Mouse (Mus musculus): ENCODE measurements around the gene Vcl.

The Vcl gene

GRCm38 (mm10) chr14:21018977-21019376 is 89.8 kb downstream of the Vcl start:
- peak in 1 of 2 experiments; percentile 31 for DNase-seq

- DNase-seq: no peak
Observed at GRCm38 (mm10) chr14:21020435-21020834, 91.2 kb downstream of the Vcl start.

GRCm38 (mm10) chr14:21027542-21027941 is 98.3 kb downstream of the Vcl start:
- peak in 1 of 2 experiments; percentile 5 for DNase-seq

- no peak for DNase-seq
Observed at GRCm38 (mm10) chr14:21029025-21029659, 99.9 kb downstream of the Vcl start.

GRCm38 (mm10) chr14:21031783-21032511 is 102.7 kb downstream of the Vcl start:
- peak; percentile 65 to 87 for DNase-seq

DNA sequence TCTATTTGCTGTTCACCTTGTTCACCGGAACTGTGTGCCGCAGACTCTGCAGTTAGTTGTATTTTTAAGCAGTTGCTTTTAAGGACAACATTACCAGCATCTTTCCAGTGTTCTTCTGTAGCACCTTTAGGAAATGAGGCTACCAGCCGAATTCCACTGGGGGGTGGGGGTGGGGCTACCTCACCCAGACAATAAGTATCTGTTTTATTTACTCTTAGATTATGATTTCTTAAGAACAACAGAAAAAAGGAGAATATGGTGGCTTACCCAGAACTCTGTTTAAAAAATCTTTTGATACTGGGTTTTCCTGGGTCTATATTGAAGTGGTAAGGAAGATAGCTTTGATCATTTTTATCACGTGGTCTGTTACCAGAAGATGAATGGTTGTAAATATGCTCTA is 105.1 kb downstream of the Vcl start:
- no peak for DNase-seq

DNA sequence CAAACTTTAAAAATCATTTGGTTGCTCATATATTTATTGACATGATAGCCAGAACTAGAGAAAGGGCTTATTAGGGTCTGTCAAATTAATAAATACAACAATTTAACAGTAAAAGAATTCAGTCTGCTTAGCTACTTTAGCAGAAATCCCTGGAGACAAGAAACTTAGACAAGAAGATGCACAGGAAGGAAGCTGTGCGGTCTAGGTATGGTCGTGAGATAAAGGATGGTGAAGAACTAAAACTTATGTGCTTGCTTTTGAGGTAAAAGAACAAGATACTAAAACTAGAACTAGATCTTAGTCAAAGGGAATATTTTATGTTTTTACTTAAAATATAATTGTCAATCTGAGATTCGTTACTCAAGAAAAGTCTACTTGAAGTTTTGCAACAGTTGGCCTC is 105.6 kb downstream of the Vcl start:
- no peak for DNase-seq

DNA sequence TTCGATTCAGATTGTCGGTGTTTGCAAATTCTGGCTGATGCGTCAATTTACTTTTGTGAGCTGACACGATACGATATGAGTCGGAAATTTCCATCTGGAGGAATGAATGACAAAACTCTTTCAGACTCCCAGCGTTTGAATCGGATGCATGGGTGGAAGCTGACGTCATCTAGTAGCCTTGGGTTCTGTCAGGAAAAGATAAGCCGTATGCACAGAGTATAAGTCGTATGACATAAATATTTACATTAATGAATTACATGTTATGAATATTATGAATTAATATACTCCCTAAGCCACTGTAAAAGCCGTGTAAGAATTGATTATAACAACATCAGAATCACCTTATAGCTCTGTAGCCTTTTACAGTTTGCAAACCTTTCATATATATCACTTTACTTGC is 109.9 kb downstream of the Vcl start:
- no peak for DNase-seq

DNA sequence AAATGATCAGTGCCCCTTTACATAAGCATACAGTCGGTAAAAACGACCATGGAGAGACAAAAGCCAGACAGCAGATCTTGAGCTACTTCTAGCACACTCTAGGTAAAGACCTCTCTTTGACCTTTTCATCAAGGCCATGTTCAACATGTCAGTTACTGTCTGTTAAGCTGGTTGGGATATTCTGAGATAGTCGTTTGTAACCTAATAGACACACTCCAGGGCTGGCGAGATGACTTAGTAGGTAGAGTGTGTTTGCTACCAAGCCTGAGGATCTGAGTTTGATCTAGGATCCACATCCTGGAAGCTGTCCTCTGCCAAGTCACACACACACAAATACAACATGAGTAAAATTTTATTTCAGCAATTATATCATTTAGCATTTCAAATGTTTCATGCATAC is 110.4 kb downstream of the Vcl start:
- no peak for DNase-seq

DNA sequence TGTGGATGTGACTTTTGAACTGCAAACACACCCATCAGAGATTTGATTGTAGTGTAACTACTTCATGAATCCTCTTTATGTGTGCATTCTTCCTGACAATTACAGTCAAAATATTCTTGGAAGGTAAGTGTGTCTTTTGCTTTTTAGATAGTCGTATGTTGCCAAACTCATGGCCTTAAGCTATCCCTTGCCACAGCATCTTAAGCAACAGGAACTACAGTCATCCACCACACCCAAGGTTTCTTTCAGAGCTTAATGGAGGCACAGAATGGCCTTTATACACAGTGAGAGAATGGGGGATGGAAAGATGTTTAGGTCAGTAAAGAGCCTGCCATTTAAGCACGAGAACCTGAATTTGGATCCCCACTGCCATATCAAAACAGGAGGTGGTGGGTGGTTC is 118.6 kb downstream of the Vcl start:
- DNase-seq: no peak

DNA sequence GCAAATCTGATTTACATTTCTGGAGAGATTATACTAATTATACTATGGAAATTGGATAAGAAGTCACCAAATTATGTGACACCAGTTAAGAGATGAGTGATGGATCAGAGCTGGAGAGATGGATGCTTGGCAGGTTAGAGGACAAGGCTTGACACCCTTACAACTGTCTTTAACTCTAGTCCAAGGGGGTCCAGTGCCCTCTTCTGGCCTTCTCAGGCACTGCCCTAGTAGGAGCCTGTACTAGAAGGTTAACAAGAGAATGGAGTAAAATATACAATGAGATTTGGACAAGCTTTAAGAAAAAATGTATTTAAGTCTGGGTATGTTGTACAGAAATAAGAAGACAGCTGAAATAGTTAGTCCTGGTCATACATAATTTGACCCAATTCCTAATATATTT is 119.7 kb downstream of the Vcl start:
- DNase-seq: peak; percentile 59 to 77

GRCm38 (mm10) chr14:21050734-21051133 is 121.5 kb downstream of the Vcl start:
- DNase-seq: peak; percentile 16 to 62

- no peak for DNase-seq
Observed at GRCm38 (mm10) chr14:21051380-21052111, 122.3 kb downstream of the Vcl start.

DNA sequence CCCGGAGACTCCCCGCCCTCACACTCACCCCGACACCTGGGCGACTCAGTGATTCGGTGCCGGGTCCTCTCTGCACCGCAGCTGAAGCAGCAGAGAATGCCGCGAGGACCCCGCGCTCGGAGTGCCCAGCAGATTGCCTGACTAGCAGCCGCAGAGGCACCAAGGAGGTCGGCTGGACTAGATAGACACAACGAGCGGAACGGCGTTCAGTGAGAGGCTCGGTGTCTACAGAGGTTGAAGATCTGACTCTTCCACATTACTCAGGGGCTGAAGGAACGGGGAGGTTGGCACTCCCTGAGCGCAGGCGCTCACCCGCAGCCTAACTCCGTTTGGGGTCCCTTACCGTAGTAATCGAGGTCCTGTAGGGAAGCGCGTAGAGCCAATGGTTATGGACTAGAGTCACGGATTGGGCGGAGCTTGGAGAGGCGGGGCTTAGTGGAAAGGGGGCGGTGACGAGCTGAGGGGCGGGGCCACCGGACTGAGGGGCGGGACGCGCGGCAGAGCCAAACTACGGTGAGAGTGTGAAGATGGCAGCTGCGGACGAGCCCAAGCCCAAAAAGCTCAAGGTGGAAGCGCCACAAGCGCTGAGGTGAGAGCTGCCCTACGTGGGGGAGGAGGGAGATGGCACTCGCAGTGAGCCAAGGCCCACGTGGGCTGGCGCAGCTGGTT is 123.0 kb downstream of the Vcl start, which contains the start of the genes Ap3m1 and Adk:
TSS of gene Ap3m1 (minus strand) at position 397 of the 669 bp plus-strand sequence.
TSS of gene Adk (plus strand) at position 463 of the 669 bp plus-strand sequence.
- DNase-seq: peak; percentile 94 to 95

DNA sequence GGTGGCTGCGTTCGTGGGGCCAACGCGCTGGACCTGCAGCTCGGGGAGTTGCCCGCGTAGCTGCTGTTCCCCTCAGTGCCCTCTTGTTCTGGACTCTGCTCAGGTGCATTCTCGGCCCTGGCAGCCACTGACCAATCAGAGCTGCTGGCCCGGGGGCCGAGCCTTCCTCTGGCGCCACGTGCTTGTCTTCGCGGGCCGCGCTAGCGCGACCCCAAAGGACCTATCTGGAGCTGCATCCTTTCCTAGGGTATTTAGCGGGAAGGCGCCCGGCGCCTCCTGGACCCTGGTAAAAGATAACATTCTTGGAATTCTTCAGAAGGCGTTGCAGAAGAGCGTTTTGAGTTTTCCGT is 123.6 kb downstream of the Vcl start:
- peak; percentile 91 to 93 for DNase-seq

GRCm38 (mm10) chr14:21053151-21053550 is 124.0 kb downstream of the Vcl start:
- peak; percentile 24 to 51 for DNase-seq

- peak; percentile 74 to 77 for DNase-seq
Observed at GRCm38 (mm10) chr14:21053586-21053985, 124.4 kb downstream of the Vcl start.

DNA sequence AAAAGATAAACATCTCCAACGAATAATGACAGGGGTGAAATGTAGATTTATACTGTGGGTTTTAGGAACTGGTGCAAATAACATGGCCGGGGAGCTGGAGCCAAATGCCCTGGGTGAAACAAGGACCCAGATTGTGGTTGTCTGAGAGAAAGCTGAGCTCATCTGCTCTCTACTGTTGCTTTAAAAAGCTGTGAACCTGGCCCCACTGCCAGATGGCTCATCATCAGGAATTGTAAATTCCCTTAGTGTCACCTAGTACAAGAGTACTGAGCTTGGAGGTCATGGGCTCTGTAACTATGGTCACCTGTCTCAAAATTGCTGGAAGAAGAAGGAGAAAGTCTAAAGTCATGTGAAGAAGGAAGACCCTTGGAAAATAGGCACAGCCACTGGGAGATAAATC is 129.8 kb downstream of the Vcl start:
- no peak for DNase-seq

DNA sequence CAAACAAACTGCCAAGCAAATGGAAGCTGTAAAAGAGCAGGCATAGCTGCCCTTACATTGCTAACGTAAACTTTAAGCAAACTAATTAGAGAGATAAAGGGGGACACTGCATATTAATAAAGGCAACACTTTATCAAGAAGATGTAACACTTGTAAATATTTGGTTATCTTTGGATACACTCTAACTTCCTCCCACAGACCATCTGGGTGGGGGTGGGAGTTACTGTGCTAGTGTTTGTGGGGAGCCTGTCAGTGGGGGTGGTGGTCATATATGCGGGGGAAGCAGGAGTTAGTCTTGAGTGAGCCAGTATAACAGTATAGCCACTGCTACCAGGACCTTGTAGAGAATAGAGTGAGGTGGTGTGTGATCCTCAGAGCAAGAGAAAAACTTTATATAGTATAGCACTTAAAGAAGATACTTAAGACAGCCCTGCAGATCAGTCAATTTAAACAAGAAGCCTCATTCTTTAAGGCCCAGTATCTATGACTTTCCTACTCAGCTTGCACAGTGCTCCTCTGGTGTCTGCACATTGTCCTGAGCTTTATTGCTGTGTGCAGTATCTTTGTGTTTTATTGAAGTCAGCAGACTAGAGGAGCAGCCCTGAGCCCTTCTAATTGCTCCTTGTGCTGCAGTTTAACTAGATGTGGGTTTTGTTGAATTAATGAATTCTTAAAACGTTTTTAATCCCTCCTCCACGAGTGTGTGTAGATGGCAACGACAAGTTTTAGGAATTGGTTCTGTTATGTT is 133.7 kb downstream of the Vcl start:
- DNase-seq: no peak

DNA sequence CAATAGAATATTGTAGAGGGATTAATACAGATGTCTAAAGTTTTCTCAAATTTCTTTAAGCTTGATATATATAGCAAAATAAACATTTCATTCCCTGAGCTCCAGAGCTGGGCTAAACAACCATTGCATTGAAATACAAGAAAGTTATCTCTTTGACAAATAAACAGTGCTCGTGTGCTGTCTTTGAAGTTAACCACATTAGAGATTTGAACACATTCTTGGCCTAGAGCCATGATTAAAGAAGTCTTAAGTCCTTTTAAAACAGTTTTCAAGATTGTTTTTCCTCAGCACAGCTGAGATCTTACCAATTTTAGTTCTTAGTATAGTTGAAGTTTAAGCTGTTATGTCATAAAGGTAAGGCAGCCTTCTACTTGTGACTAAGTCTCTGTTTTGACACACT is 135.1 kb downstream of the Vcl start:
- no peak for DNase-seq

DNA sequence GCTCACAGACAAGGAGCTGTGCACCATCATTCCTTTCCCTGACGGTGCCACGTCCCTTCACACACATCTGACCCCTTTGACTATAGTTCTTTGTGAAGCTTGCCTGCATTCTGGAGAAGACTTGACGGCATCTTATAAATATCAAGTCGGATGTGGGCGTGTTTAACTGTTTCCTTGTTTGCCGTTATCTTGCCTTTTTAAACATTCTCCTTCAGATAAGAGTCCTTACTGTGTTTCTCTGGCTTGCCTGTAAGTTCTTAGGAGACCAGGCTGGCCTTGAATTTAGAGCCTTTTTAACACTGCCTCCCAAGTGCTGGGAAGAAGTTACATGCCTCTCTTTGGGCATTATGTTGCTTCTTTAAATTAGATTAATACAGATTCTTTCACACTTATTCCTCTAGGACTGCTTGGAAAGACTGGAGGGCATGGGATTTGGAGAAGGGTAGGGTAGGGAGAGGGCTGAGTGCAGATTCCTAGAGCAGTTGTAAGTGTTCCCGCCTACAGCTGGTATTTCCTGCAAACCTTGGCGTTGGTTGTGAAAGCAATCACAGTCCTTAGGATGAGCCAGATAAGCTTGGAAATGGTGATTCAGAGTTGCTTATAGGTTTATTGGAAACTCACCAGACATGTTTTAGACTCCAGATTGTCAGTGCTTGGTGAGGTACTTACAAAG is 136.4 kb downstream of the Vcl start:
- no peak for DNase-seq

DNA sequence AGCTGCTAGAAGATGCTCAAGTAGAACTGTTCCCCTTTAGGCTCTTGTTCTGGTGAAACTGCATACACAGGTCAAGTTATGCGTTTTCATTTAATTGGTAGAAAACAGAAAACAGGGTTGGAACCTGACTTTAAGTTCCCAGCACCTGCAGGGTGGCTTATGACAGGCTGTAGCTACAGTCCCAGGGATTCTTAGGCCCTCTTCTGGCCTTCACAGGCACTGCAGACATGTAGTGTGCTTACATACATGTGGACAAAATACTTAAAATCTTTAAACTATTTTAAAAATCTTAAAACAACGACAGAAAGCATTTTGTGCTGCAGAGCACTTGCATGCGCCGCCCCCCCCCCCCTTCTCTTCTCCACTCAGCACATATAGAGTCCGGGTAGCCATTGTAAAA is 140.4 kb downstream of the Vcl start:
- no peak for DNase-seq

All from kidney, postnatal 36 days (tissue).